In genomic region chr8:54076301-54076700, GRCm38 (mm10) we compare ENCODE assay signal across 8 mouse cellular contexts. TPM values are rescaled to one million over a fixed set of nuclear protein-coding genes. Genes with fewer than 3 reads are reported as not detected.
A peak's percentile ranks its signal among the peaks of the same experiment; 100 is the strongest.
DNase-seq lines count a peak whose midpoint lies in the region; ATAC-seq and TF ChIP-seq lines count a peak whose summit lies in the region.

No protein-coding gene starts in this region.

- no peak overlapping the region for H3K9ac ChIP-seq in forebrain, embryonic 16.5 days (replicated peaks; ENCODE audit: low read depth, low read length)
- H3K9ac ChIP-seq in liver, embryonic 13.5 days, result no peak overlapping the region
- no peak overlapping the region for H3K9ac ChIP-seq in stomach, postnatal 0 days (ENCODE audit: low read length)

- H3K4me3 ChIP-seq in megakaryocyte, embryonic 14.5 days (replicated peaks), result peak overlapping the region; percentile 94
- peak overlapping the region; percentile 75 for H3K4me3 ChIP-seq in forebrain, embryonic 16.5 days (replicated peaks; ENCODE audit: low read length)
- H3K4me3 ChIP-seq in liver, embryonic 13.5 days (replicated peaks), result 0 out of 2 replicates have a peak overlapping the region, but pooled peaks have one; percentile 62
- H3K4me3 ChIP-seq in stomach, postnatal 0 days (ENCODE audit: low read depth, low read length), result no peak overlapping the region

- no peak overlapping the region for H3K27ac ChIP-seq in forebrain, embryonic 16.5 days (ENCODE audit: low read length)
- H3K27ac ChIP-seq in liver, embryonic 13.5 days, result no peak overlapping the region
- no peak overlapping the region for H3K27ac ChIP-seq in stomach, postnatal 0 days (replicated peaks)

- H3K4me2 ChIP-seq in forebrain, embryonic 16.5 days (ENCODE audit: low read length), result peak overlapping the region; percentile 83
- H3K4me2 ChIP-seq in liver, embryonic 13.5 days, result peak overlapping the region; percentile 67
- H3K4me2 ChIP-seq in stomach, postnatal 0 days (replicated peaks; ENCODE audit: low read depth), result peak overlapping the region; percentile 78

- TF ChIP-seq EP300 in stomach, postnatal 0 days (optimal IDR thresholded peaks at IDR 0.05), result no peak

- no peak for TF ChIP-seq CTCF in stomach, postnatal 0 days (IDR thresholded peaks at IDR 0.05; ENCODE audit: low read depth)

- no peak for ATAC-seq in megakaryocyte, adult 5-6 weeks (ENCODE audit: poor library complexity, severe bottlenecking)
- ATAC-seq in forebrain, embryonic 16.5 days, result no peak
- no peak for ATAC-seq in liver, embryonic 13.5 days (ENCODE audit: low read depth)
- no peak for ATAC-seq in stomach, postnatal 0 days (ENCODE audit: low FRiP score, low TSS enrichment)
- no peak for ATAC-seq in activated CD4-positive, CD25-positive, alpha-beta regulatory T cell, adult 4 months

- H3K36me3 ChIP-seq in megakaryocyte, embryonic 14.5 days (replicated peaks; ENCODE audit: low read length), result no peaks in the 10 kb centered on the region
- no peaks in the 10 kb centered on the region for H3K36me3 ChIP-seq in forebrain, embryonic 16.5 days (ENCODE audit: control insufficient read depth, insufficient read depth)
- H3K36me3 ChIP-seq in liver, embryonic 13.5 days, result no peaks in the 10 kb centered on the region
- no peaks in the 10 kb centered on the region for H3K36me3 ChIP-seq in stomach, postnatal 0 days (ENCODE audit: control insufficient read depth, insufficient read depth, low read length)

- peaks cover 26% of the 10 kb centered on the region for H3K27me3 ChIP-seq in megakaryocyte, embryonic 14.5 days (replicated peaks)
- no peaks in the 10 kb centered on the region for H3K27me3 ChIP-seq in forebrain, embryonic 16.5 days (replicated peaks; ENCODE audit: control insufficient read depth, insufficient read depth, low read length)
- peaks cover 26% of the 10 kb centered on the region for H3K27me3 ChIP-seq in liver, embryonic 13.5 days
- H3K27me3 ChIP-seq in stomach, postnatal 0 days (ENCODE audit: control insufficient read depth, insufficient read depth, low read length), result no peaks in the 10 kb centered on the region

- H3K4me1 ChIP-seq in megakaryocyte, embryonic 14.5 days, result peaks cover 22% of the 10 kb centered on the region
- peaks cover 8% of the 10 kb centered on the region for H3K4me1 ChIP-seq in forebrain, embryonic 16.5 days (replicated peaks; ENCODE audit: control insufficient read depth, insufficient read depth, low read length)
- H3K4me1 ChIP-seq in liver, embryonic 13.5 days (replicated peaks), result peaks cover 4% of the 10 kb centered on the region; the same call in 1 of the 2 replicates
- H3K4me1 ChIP-seq in stomach, postnatal 0 days (replicated peaks; ENCODE audit: control insufficient read depth, insufficient read depth), result peaks cover 2% of the 10 kb centered on the region; the same call in 1 of the 2 replicates

- 50% methylated on average over 1 of the region's 1 CpGs for WGBS in forebrain, embryonic 16.5 days
- 55% methylated on average over 1 of the region's 1 CpGs for WGBS in liver, embryonic 13.5 days (ENCODE audit: insufficient replicate concordance)
- 70% methylated on average over 1 of the region's 1 CpGs for WGBS in stomach, postnatal 0 days

- H3K9me3 ChIP-seq in megakaryocyte, embryonic 14.5 days, result no peaks in the 10 kb centered on the region
- H3K9me3 ChIP-seq in forebrain, embryonic 16.5 days (ENCODE audit: control insufficient read depth, low read length), result no peaks in the 10 kb centered on the region
- no peaks in the 10 kb centered on the region for H3K9me3 ChIP-seq in liver, embryonic 13.5 days (replicated peaks)
- H3K9me3 ChIP-seq in stomach, postnatal 0 days (ENCODE audit: control insufficient read depth, low read length), result no peaks in the 10 kb centered on the region

- DNase-seq in liver, embryonic 13.5 days, result no peak
- no peak for DNase-seq in stomach, postnatal 0 days (ENCODE audit: low spot score)
- DNase-seq in layer of hippocampus, adult 9-11 months, result no peak
- DNase-seq in left cerebral cortex, adult 18-20 months (ENCODE audit: low spot score in 2 of 2), result no peak

RNA-seq across cellular contexts. Expression of gene Vegfc, which starts 1.1 kb away (rescaled TPM):
- polyA plus RNA-seq in megakaryocyte, embryonic 14.5 days (2012; ENCODE audit: insufficient read depth, low replicate concordance), result 0.18 TPM in 1 of 2 replicates, not detected in the other
- total RNA-seq in megakaryocyte, adult 5-6 weeks (2015), result 0.60 and 1.8 TPM in 2 replicates
- total RNA-seq in megakaryocyte, adult 5-6 weeks (2017), result 0.07 TPM in 1 of 2 replicates, not detected in the other
- polyA plus RNA-seq in forebrain, embryonic 16.5 days (2015; fragmentation: Nextera tagmentation; extraction: Ambion mirVana), result 1.9 and 2.7 TPM in 2 replicates
- 1.5 and 2.0 TPM in 2 replicates for polyA plus RNA-seq in liver, embryonic 13.5 days (2015; fragmentation: Nextera tagmentation; extraction: Ambion mirVana)
- polyA plus RNA-seq in stomach, postnatal 0 days (2015; fragmentation: Nextera tagmentation; extraction: Ambion mirVana), result 3.1 and 4.2 TPM in 2 replicates
- under 1 TPM in 1 of 2 experiments, not detected in 1; 0.32 TPM for polyA plus RNA-seq in activated CD4-positive, CD25-positive, alpha-beta regulatory T cell, adult 4 months (2017; shearing (Covaris generic))
- total RNA-seq in left cerebral cortex, adult 18-20 months (2021), result 1 to 10 TPM; 2.1 to 4.8 TPM
